Mouse (Mus musculus): ENCODE results near the gene Ggt5.
"Not testable (repeated sequence)": the region's sequence is repeated elsewhere in the genome, so short reads cannot be mapped to it uniquely, and the experiment has no call there.

The Ggt5 gene

DNA sequence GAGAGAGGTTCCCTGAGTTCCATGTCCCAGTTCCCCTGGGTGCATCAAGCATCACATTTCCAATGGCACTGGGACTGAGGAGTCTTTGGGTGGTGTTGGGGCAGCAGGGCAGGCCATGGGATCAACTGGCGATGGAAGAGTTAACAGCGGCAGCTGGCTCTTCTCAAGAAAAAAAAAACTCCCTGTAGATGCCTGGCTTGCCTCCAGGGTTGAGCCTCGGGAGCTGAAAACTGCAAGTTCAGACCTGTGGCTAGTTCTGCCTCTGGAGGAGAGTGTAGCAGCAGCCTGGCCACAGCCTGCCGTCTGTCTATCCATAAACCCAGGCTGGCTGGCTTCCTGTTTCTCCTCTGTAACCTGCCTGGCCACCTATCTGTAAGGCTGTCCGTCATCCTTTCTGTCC is at the start of gene Ggt5:
Ggt5 (plus strand) TSS at position 212 of the 400 bp plus-strand sequence.
- DNase-seq (ENCODE audit: low spot score) = peak; percentile 77

DNA sequence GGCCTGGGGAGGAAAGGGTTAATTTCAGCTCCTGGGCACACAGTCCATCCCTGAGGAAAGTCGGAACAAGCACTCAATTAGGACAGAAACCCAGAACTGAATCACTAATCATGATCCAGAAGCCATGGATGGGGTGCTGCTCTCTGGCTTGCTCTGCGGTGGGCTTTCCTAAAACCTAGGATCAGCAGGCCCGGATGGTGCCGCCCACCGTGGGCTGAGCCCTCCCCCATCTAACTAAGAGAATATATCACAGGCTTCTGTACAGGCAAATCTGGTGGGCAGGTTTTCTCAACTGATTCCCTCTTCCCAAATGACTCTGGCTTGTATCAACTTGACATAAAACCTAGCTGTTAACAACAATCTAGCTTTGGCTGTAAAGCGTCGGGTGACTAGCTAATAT is 41.2 kb upstream of the Ggt5 start:
- no peak for DNase-seq (ENCODE audit: low spot score)

DNA sequence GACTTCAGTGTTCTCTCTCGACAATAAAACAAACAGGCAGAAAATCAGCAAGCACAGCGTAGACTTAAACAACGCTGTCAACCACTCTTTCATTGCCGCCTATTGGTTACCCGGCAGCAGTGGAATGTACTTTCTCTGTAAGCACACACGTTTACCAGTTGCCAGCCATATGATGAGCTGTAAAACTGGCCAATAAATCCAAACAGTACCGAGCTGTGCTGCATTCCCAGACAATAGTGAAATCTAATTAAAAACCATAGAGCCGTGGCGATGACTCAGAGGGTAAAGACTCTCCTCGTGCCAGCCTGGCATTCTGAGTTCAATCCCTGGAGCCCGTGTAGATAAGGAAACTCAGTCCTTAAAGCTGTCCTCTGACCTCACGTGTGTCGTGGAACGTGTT is 40.7 kb upstream of the Ggt5 start:
- no peak for DNase-seq (ENCODE audit: low spot score)

DNA sequence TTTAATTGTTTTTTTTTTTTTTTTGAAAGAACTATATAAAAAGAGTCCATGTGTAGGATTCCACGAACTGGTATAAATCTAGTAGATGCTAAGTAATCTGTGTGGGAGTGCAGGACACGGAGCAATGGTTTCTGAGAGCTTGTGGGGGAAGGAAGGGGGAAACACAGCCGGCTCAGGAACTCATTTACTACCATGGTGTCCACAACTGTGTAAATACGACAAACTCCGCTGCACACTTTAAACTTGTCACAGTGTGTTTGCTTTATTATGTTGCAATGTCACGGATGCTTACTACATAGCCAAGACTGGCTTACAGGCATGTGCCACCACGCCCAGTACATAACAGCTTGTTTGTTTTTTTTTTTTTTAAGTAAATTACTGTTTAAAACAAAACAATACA is 39.3 kb upstream of the Ggt5 start:
- no peak for DNase-seq (ENCODE audit: low spot score)

- DNase-seq (ENCODE audit: low spot score) = peak; percentile 41
Observed at GRCm38 (mm10) chr10:75551175-75551574, 38.0 kb upstream of the Ggt5 start.

- peak; percentile 37 for DNase-seq (ENCODE audit: low spot score)
Observed at GRCm38 (mm10) chr10:75552106-75552505, 37.0 kb upstream of the Ggt5 start.

DNA sequence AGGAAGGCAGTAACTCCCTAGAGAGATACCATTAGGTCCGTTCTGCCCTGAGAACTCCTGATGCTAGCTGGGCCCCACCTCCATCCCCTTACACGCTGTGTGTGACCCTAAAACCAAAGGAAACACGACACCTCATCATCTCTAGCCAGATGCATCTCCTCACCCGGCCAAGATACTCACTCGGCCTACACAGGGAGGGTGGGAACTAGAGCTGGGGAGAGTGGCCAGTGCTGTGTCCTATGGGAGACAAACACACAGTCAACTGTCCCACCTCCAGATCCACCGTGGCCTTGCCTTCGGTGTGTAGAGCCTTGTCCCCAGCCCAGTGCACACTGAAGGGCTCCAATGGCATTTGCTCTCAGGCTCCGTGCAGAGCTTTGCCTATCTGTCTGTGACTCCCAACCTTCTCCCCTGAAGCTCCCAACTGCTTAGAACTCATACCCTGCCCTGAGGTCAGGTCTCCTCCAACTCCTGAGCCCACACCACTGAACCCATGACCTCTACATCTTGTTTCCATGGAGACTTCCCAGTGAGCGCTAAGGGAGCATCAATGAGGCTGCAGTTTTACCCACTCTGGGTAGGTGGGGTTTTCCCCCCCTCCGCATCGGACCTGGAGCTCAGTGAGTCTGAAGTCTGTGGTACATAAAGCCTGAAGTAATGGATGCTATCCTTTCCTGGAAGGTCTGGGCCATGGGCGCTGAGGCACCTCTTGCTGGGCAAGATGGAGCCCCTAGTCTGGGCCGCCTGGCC is 36.3 kb upstream of the Ggt5 start:
- peak; percentile 42 for DNase-seq (ENCODE audit: low spot score)

DNA sequence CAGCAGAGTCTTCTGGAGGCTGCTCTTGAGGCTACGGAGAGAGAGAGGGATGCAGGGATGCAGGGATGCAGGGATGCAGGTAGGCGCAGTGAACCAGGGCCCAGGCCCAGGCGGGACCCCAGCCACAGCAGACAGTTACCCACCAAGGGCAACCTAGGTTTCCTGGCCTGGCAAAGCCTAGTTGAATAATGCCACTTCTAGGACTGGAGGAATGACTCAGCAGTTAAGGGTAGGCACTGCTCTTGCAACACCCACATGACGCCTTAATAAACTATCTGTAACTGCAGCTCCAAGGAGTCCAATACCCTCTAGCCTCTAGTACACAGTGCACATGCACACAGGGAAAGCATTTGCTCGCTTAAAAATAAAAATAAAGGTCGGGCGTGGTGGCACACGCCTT is 35.0 kb upstream of the Ggt5 start:
- DNase-seq (ENCODE audit: low spot score) = no peak

DNA sequence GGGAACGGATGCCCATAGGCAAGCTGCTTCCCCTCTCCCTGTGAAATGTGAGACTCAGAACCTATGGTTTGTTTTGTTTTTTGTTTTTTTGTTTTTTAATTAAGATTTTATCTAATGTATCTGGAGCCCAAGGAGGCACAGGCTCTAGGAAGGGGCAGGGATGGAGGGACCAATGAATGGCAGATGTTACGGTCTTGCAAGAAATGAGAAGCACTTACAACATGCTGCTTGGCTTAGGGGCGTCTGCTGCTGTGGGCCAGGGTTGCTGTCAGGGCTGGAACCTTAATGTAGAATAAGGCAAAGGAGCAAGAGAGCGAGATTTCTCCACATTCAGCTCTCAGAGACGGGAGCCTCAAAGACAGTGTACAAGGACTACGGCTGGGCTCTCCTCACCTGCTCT is 33.6 kb upstream of the Ggt5 start:
- DNase-seq (ENCODE audit: low spot score) = no peak

DNA sequence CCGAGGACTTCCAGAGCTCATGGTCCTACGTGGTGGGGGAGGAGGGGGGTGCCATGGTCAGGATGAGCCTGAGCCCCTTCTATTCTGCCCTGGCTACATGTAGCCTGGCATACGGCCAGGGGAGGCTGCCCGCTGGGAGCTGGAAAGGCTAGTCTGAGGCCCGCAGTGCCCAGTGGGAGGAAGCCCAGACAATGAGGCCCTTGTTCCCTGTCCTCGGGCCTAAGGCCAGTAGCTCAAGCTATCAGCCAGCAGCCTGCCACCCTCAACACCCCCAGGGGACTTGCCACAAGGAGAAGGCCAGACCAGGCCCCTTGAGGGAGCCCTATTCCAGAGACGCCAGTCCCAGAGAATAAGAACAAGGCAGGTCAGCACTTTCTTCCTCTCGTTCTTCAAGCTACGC is 33.1 kb upstream of the Ggt5 start:
- peak; percentile 86 for DNase-seq (ENCODE audit: low spot score)

DNA sequence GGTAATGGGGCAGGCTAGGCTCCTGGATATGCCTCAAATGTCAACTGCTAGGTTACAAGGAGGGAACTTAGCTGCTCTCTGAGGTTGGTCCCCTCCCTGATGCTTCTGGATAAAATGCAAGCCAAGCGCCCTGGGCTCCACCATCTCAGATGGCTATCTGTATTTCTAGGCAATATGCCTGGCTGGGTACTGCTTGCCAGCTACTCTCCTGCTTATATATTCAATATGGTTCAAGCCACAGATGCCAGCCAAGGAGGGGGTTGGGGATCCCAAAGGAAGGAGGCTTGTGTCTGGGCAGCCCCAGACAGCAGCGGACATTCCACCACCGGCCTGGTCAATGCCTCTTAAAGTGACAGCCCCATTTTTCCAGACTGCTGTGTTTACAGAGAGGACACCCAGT is 30.6 kb upstream of the Ggt5 start:
- peak; percentile 45 for DNase-seq (ENCODE audit: low spot score)

DNA sequence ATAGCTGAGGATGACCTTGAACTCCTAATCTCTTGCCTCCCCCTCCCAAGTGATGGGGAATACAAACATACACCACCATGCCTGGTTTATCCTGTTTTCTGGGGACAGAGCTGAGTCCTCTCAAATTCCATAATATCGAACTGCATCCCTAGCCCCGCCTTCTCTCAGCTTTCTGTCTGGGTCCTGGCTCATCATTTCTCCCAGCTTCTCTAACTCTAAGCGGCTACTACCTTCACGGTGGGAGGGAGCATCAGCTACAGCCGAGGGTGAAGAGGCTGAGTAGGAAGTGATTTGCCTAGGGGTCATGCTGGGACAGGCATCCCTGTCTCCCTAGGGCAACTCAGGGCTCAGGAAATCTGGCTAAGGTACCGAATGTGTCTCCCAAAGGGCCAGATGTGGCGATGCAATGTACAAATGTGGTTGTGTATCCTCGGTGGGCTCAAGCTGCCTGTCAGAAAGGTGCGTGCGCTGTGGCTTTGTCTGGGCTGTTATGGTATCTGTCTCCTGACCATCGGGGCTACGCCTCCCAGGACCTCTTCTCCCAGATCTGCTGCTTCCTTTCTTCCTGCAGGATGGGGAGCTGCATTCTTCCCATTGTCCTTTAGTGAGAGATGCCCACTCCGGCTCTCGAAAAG is 30.0 kb upstream of the Ggt5 start:
- DNase-seq (ENCODE audit: low spot score) = peak; percentile 44

DNA sequence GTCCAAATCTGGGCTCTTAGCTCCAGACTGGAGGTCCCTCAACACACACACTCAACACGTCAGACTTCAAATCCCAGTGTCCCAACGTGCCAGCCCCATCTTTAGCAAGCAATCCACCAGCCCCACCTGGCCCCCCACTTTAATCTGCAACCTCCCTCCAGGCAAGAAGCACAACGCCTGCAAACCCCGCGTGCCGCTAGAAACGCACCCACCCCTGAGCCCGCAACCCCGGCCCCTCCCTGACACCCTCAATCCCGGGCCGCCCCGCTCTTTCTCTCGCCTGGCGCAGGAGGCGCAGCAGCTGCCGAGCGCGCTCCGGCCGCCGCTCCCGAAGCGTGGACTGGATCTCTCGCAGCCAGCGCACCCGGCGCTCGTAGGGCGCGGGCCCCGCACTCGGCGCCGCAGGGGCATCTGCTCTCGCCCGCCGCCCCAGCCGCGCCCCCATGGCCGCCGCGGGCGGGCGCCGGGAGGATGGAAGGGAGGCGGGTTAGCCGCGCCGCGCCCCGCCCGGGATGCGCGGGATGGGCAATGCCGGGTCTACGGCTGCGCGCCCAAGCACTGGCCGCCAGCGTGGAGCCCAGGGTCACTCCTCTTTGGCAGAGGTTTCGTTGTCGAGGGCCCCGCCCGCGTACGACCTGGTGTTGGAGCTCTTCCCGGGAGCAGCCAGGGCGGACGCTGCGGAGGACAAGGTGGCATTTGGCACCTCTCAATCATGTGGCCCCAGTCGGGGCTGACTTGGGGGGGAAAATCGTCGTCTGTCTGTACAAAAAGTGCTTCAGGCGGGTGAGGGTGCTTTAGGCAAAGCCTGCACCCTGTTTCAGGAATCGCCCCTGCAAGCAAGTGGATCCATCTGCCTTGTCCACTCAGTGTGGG is 29.2 kb upstream of the Ggt5 start, which contains the start of gene Lrrc75b:
Lrrc75b (minus strand) TSS at position 655 of the 873 bp plus-strand sequence.
- DNase-seq (ENCODE audit: low spot score) = peak; percentile 76

- DNase-seq (ENCODE audit: low spot score) = no peak
Observed at GRCm38 (mm10) chr10:75560549-75560899, 28.6 kb upstream of the Ggt5 start.

DNA sequence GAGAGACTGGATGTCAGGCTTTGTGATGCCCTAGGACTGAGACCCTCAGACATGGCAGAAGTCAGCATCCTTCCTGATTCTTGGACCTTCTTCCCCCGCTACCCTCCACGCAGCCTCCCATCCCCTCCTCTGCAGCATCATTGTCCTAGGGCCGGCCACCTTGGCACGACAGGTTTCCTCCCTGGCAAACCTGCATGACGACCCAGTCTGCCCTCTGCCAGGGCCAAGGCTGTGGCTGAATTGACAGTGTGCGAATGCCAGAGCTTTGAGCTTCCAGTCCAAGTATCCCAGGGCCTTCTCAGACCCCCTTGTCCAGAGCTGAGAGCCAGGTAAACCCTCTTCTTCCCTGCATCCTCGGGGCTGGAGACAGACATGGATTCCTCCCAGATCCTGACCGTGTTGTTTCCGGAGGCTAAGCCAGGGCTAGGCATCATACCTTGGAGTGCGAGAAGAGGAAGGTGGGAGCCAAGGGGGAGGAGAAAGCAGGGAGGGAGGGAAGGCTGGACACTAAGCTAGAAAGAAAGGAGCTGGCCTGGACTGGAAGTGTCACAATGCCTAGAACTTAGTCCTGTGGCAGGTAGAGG is 28.0 kb upstream of the Ggt5 start, which contains the start of gene Ggt1:
Ggt1 (plus strand) TSS at position 534 of the 584 bp plus-strand sequence.
- peak; percentile 39 for DNase-seq (ENCODE audit: low spot score)

GRCm38 (mm10) chr10:75562596-75562995 is 26.5 kb upstream of the Ggt5 start:
- no peak for DNase-seq (ENCODE audit: low spot score)

- no peak for DNase-seq (ENCODE audit: low spot score)
Observed at GRCm38 (mm10) chr10:75564687-75565265, 24.4 kb upstream of the Ggt5 start.

DNA sequence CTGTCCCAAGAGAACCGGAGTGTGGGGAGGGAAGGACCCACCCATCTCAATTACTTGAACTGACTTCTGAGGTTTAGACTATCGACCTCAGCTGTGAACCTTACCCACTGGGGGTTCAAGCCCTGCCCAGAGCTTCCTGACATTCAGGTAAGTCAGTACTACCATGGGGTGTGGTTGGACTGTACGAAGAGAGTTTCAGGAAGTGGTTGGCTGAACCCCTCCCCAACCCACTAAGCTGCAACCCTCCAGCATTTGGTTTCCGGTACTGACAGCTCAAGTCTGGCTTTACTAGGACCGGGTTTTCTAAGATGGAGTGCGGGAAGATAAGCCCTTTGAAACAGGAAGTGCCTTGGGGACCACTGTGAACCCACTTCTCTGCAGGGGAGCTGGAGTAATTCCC is 23.7 kb upstream of the Ggt5 start:
- DNase-seq (ENCODE audit: low spot score) = no peak

GRCm38 (mm10) chr10:75565906-75566305 is 23.2 kb upstream of the Ggt5 start:
- DNase-seq (ENCODE audit: low spot score) = peak; percentile 37

- DNase-seq (ENCODE audit: low spot score) = peak; percentile 39
Observed at GRCm38 (mm10) chr10:75566321-75566720, 22.8 kb upstream of the Ggt5 start.

DNA sequence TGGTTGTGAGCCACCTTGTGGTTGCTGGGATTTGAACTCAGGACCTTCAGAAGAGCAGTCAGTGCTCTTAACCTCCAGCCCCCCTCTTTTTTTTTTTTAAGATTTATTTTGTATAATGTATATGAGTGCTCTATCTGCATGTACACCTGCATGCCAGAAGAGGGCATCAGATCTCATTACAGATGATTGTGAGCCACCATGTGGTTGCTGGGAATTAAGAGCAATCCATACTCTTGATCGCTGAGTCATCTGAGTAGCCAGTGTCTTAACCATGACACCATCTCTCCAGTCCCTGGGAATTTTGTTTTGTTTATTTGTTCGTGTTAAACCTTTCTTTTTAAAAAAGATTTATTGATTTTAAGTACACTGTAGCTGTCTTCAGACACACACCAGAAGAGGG is 22.4 kb upstream of the Ggt5 start:
- not testable (repeated sequence) for DNase-seq (ENCODE audit: low spot score)

- no peak for DNase-seq (ENCODE audit: low spot score)
Observed at GRCm38 (mm10) chr10:75568029-75568428, 21.1 kb upstream of the Ggt5 start.
